Mouse (Mus musculus) testis, adult 2 months (tissue): ENCODE results near the gene Pot1b. TPM values are rescaled to one million over a fixed set of nuclear protein-coding genes. Genes with fewer than 3 reads are reported as not detected.

Experiments
- H3K27ac ChIP-seq: fragments of 200-500 bp; 2 replicates; pipeline ENCODE4 v1.5.1; 2012; ENCODE audit warnings: low read depth, low read length; ENCODE audit not compliant: control insufficient read depth, insufficient read depth
- H3K27me3 ChIP-seq: fragments of 200-500 bp; 2 replicates; pipeline ENCODE4 v1.6.1; 2012; ENCODE audit warnings: mild to moderate bottlenecking, low read length, moderate library complexity; ENCODE audit not compliant: control insufficient read depth, insufficient read depth
- H3K36me3 ChIP-seq: fragments of 200-500 bp; 2 replicates; pipeline ENCODE4 v1.6.1; 2012; ENCODE audit warnings: mild to moderate bottlenecking, low read length; ENCODE audit not compliant: control insufficient read depth, insufficient read depth
- H3K4me1 ChIP-seq: fragments of 200-500 bp; 2 replicates; pipeline ENCODE4 v1.6.1; 2012; ENCODE audit warnings: low read length; ENCODE audit not compliant: control insufficient read depth, insufficient read depth
- H3K4me3 ChIP-seq: fragments of 200-500 bp; 2 replicates; pipeline ENCODE4 v1.5.1; 2012; ENCODE audit warnings: low read depth, mild to moderate bottlenecking, low read length, moderate library complexity, mixed read lengths; ENCODE audit not compliant: control insufficient read depth
- CTCF ChIP-seq: fragments of 200-500 bp; IDR thresholded peaks from 2 replicates; pipeline ENCODE4 v1.5.1; 2012; ENCODE audit warnings: low read depth, mild to moderate bottlenecking, inconsistent platforms, low read length, moderate library complexity; ENCODE audit not compliant: control insufficient read depth, insufficient read depth, insufficient replicate concordance
- POLR2A ChIP-seq: fragments of 200-500 bp; IDR thresholded peaks from 2 replicates; pipeline ENCODE4 v1.6.1; 2012; ENCODE audit warnings: low read depth, mild to moderate bottlenecking, inconsistent platforms, low read length, moderate library complexity; ENCODE audit not compliant: control insufficient read depth
- polyA plus RNA-seq: library from polyadenylated mRNA; depleted of rRNA; stranded (reverse); fragments of >200 nt; gene quantifications from 2 replicates; pipeline ENCODE4 v1.2.3, GENCODE M21; 2012; rRNA removed

Pot1b gene
- polyA plus RNA-seq, result 2.8 and 3.4 TPM in 2 replicates

DNA sequence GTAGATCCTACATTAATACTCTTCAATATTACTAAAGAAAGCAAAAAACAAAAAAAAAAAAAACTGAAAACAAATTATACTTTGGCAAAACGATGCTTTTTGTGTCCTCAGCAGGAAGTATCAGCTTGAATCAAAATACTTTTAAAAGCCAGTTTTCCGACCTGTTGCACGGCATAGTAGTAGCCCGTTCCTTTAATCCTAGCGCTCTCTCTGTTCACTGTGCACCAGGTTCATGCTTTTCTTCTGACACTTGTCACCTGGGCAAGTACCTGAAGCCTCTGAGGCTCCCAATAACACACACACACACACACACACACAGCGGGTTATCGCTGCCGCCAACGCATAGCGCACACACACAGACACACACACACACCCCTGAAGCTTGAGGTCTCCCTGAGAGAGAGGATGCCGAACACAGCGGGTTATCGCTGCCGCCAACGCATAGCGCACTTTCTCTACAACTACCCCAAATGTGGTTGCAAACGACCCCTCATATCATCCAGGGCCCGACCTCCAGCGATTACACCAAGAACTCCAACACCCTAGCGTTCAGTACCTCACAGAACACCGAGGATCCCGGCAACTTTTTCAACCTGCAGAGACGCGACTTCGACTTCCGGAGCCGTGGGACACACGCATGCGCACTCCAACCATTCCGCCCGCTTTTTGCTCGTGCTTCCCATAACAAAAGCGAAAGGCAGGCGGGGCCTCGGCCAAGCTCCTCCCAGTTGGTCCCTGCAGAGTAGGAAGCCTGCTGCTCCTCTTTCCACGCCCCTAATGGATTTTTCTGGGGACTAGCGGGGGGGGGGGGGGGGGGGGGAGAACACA, at the start of gene Pot1b:
Pot1b (minus strand) TSS at position 645 of the 828 bp plus-strand sequence.
- Histone ChIP-seq H3K36me3 (no peaks in the 10 kb centered on the region), H3K4me3 (peak within 1 kb of the TSS; percentile 95), H3K27ac (peak within 1 kb of the TSS; percentile 79), H3K27me3 (no peaks in the 10 kb centered on the region), H3K4me1 (no peaks in the 10 kb centered on the region; the same call in 1 of the 2 replicates)
- TF ChIP-seq CTCF (no peak), POLR2A (peak; percentile 70)

DNA sequence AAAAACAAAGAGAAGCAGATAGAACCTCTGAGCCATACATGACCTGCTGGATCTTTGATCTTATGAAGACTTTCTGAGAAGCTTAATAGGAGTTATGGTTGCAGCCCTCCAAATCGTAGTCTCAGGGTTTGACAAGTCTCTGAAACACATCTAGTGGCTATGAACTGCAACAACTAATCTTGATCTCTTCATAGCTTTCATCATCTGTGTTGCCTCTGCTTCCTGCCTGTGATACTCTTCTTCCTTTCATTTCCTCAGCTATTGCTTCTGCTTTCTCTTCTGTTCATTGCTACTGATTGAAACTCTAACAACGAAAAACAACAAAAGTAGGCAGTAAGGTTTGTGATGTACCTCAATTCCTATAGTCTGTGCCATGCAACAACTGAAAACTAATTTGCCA, 38.7 kb upstream of the Pot1b start:
- no peaks in the 10 kb centered on the region for H3K27me3 ChIP-seq
- no peak overlapping the region for H3K4me3 ChIP-seq
- no peaks in the 10 kb centered on the region for H3K36me3 ChIP-seq
- no peak overlapping the region for H3K27ac ChIP-seq
- no peaks in the 10 kb centered on the region for H3K4me1 ChIP-seq
- TF ChIP-seq POLR2A, result no peak
- no peak for TF ChIP-seq CTCF

DNA sequence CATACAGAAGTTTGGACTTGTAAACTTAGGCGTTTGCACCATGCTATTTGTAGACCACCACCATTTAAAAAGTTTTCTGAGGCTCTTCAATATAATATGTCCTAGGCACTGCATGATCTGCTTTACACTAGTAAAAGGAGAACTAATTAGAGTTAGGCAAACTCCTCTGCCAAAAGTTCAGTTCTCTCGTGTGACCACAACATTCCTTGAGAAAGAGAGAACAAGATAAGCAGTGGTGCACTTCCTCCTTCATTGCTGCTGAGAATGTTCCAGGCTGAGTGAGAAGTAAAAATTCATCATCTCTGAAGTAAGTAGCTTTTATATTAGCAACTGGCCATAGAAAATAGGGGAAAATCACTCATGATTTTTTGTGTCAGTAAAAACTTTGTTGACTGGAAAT, 37.4 kb upstream of the Pot1b start, which contains the start of gene Adgre4:
Adgre4 (plus strand) TSS at position 199 of the 400 bp plus-strand sequence.
- TF ChIP-seq POLR2A (no peak), CTCF (no peak)
- Histone ChIP-seq H3K27me3 (no peaks in the 10 kb centered on the region), H3K36me3 (no peaks in the 10 kb centered on the region), H3K27ac (no peak within 1 kb of the TSS), H3K4me1 (no peaks in the 10 kb centered on the region), H3K4me3 (no peak within 1 kb of the TSS)

DNA sequence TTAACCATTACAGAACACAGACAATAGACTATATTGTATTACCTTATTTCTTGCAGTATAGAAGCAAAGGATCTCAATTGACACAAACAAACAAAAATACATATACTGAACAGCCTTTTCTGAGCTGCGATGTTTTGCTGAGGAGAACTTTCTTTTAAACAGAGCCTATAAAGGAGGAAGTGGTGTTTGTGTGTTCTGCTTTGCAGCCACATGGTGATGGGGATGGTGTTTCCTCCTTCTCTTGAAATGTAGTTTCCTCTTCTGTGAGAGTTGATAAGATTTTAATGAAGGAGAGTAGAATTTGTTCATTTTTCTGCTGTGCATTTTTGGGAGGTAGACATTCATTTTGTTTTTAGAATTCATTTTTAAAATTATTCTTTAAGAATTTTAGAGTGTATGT, 24.2 kb upstream of the Pot1b start:
- Histone ChIP-seq H3K4me3 (no peak overlapping the region), H3K27me3 (no peaks in the 10 kb centered on the region), H3K4me1 (no peaks in the 10 kb centered on the region), H3K36me3 (no peaks in the 10 kb centered on the region), H3K27ac (no peak overlapping the region)
- TF ChIP-seq POLR2A (no peak), CTCF (no peak)

DNA sequence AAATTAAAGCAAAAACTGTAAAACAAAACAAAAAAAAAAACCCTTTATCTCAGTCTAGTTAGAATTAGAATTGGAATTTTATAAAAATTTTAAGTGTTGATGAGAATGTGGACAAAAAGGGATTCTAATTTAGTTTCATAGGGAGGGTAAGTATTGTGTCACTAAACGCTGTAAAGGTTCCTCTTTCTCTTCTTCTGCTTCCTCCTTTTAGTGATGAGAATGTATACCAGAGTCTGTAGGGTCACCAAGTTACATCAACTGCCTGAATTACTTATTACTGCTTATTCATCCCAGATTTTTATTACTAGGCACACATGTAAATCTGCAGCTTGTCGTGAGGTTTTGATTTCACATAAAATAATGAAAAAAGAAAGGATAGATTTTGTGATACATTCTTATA, 13.8 kb upstream of the Pot1b start:
- Histone ChIP-seq H3K4me1 (no peaks in the 10 kb centered on the region), H3K27me3 (no peaks in the 10 kb centered on the region), H3K27ac (no peak overlapping the region), H3K4me3 (no peak overlapping the region), H3K36me3 (no peaks in the 10 kb centered on the region)
- TF ChIP-seq CTCF (no peak), POLR2A (no peak)

DNA sequence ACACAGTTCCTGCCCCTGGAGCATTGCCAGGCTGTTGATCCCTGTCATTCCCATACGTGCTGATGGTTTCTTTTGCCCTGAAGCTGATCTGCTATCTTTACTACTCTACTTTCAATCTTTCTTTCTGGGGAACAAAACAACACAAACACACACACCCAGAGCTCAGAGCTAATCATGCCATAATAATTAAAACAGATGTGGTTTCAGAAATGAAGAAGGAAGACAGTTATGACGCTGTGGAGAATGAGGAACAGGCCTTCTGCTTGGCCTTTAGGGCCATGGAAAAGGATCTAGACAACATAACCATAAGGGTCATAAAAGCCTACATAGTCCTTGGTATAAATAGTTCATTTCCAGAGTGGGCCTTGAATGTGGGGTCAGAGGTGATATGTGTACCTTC, 9.8 kb upstream of the Pot1b start:
- H3K4me3 ChIP-seq, result no peak overlapping the region
- no peaks in the 10 kb centered on the region for H3K27me3 ChIP-seq
- no peak for TF ChIP-seq CTCF
- TF ChIP-seq POLR2A, result no peak

DNA sequence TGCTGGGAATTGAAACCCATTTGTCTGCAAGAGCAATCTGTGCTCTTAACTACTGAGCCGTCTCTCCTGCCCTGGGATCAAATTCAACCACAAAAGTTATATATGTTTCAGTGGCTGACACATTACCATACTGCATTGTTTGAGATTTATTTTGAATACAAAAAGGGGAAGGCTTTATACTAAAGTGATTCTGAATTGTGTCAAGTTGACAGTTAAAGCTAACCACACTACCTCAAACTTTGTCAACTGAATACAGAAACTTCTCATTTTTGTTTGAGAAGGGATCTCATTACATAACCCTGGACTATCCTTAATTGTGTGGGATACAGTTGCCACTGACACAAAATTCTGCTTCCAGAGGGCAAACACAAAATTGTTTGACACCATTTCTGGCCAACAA, 8.8 kb upstream of the Pot1b start:
- Histone ChIP-seq H3K27ac (no peak overlapping the region), H3K27me3 (no peaks in the 10 kb centered on the region), H3K36me3 (no peaks in the 10 kb centered on the region), H3K4me1 (no peaks in the 10 kb centered on the region), H3K4me3 (no peak overlapping the region)
- no peak for TF ChIP-seq CTCF
- no peak for TF ChIP-seq POLR2A

More for the DNA sequence above, 9.8 kb upstream of the Pot1b start:
- Histone ChIP-seq H3K4me1 (no peaks in the 10 kb centered on the region), H3K27ac (no peak overlapping the region), H3K36me3 (no peaks in the 10 kb centered on the region)

DNA sequence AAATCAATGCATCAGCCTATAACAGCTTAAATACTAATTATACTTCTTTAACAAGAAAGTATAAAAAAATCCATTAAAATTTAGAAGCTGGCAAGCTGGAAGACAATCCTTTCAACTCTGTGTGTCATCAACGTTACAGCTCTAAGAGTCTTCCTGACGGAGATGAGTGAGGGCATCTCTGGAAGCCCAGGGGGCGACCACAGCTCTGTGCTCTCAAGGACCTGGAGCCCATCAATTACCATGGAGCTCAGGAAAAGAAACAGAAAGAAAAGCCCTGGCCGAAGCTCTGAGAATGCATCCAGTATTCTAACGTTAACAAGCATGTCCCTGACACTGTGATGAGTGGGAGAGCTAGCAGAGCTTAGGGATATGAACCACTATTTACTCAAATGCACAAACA, 9.6 kb downstream of the Pot1b start:
- no peak for TF ChIP-seq CTCF
- TF ChIP-seq POLR2A, result no peak
- H3K4me1 ChIP-seq, result no peaks in the 10 kb centered on the region
- no peaks in the 10 kb centered on the region for H3K36me3 ChIP-seq
- no peak overlapping the region for H3K27ac ChIP-seq
- no peak overlapping the region for H3K4me3 ChIP-seq
- no peaks in the 10 kb centered on the region for H3K27me3 ChIP-seq
